In the genomic region with DNA sequence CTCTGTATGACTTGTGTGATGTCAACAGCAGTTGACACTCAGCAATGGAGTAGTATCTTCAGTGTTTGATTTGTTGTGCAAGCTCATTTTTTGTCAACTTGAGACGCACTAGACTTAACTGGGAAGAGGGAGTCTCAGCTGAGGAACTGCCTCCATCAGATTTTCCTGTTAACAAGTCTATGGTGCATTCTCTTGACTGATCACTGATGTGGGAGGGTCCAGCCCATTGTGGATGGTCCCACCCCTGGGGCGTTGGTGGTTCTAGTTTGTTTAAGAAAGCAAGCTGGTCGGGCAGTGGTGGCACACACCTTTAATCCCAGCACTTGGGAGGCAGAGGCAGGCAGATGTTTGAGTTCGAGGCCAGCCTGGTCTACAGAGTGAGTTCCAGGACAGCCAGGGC, we compare ENCODE assay signal across 12 mouse cellular contexts.
"Had no signal": no experiment of that assay in that cellular context is flagged by ENCODE, and none has a peak within 500 bp of the region (broad histone marks: within the 10 kb centered on the region; RNA-seq: fewer than 3 reads in every experiment).

No protein-coding gene starts in this region.

- DNase-seq: retina, postnatal 1 day; right cerebral cortex, adult 18-20 months; right cerebral cortex, postnatal 14 days; right cerebral cortex, postnatal 25 days; right cerebral cortex, postnatal 4 days; spleen, adult 18-20 months; thymus, adult 18-20 months; thymus, adult 2 months; thymus, postnatal 14 days; thymus, postnatal 25 days; thymus, postnatal 36 days; thymus, postnatal 4 days had no signal
